Comparison of ENCODE assay signal across 14 mouse cellular contexts in genomic region chr1:125662660-125663059, GRCm38 (mm10). TPM values are rescaled to one million over a fixed set of nuclear protein-coding genes. Genes with fewer than 3 reads are reported as not detected.
"Had no signal": no experiment of that assay in that cellular context is flagged by ENCODE, and none has a peak within 500 bp of the region (broad histone marks: within the 10 kb centered on the region; RNA-seq: fewer than 3 reads in every experiment).

No protein-coding gene starts in this region.

- H3K9ac ChIP-seq: liver, embryonic 14.5 days; neural tube, embryonic 13.5 days; stomach, embryonic 15.5 days had no signal

- H3K9me3 ChIP-seq: limb, embryonic 10.5 days; midbrain, embryonic 10.5 days; neural tube, embryonic 13.5 days; stomach, embryonic 15.5 days had no signal

- H3K27me3 ChIP-seq: neural tube, embryonic 13.5 days; stomach, embryonic 15.5 days had no signal

- H3K36me3 ChIP-seq: limb, embryonic 10.5 days; midbrain, embryonic 10.5 days; neural tube, embryonic 13.5 days; stomach, embryonic 15.5 days had no signal

- H3K4me3 ChIP-seq: left cerebral cortex, adult 2 months; limb, embryonic 10.5 days; midbrain, embryonic 10.5 days; neural tube, embryonic 13.5 days; stomach, embryonic 15.5 days had no signal

- H3K4me1 ChIP-seq: limb, embryonic 10.5 days; midbrain, embryonic 10.5 days; neural tube, embryonic 13.5 days; stomach, embryonic 15.5 days had no signal

- H3K4me2 ChIP-seq: neural tube, embryonic 13.5 days; stomach, embryonic 15.5 days had no signal

- DNase-seq: midbrain, embryonic 14.5 days; retina, postnatal 1 day; right cerebral cortex, postnatal 4 days; thymus, adult 2 months; thymus, postnatal 25 days had no signal

- H3K27ac ChIP-seq: kidney, postnatal 0 days; left cerebral cortex, adult 2 months; limb, embryonic 10.5 days; liver, embryonic 14.5 days; midbrain, embryonic 10.5 days; neural tube, embryonic 13.5 days; stomach, embryonic 15.5 days had no signal

RNA-seq across cellular contexts. Expression of gene Gpr39, which starts 14.1 kb away (rescaled TPM):
- total RNA-seq: left cerebral cortex, adult 2 months; megakaryocyte, adult 5-6 weeks; monocyte, adult 5-6 weeks had no signal
- polyA plus RNA-seq: limb, embryonic 10.5 days; midbrain, embryonic 10.5 days; midbrain, embryonic 14.5 days; neural tube, embryonic 13.5 days had no signal
